Mouse (Mus musculus) heart, embryonic 14.5 days (tissue): ENCODE measurements at regions not wholly inside any gene's neighbourhood (a gene's known extent, or its start where the extent isn't known, plus 50 kb on each side); places are given as distances from the start of the nearest gene placed in this dataset.

Source experiments
- ATAC-seq: fragments of 200-750 bp; cut with Nextera tagmentation; 2 replicates; pipeline ENCODE4 v1.8.0; 2017; ENCODE audit warnings: low read depth, moderate TSS enrichment; ENCODE audit not compliant: insufficient number of reproducible peaks, insufficient read depth, low FRiP score
- H3K27ac ChIP-seq, 2 experiments: fragments of 200-500 bp in 1 of 2; fragments of 300-500 bp in 1 of 2; sonication (generic) in 1 of 2; replicated peaks in 1 of 2; 2 replicates each; pipeline ENCODE4 v1.5.1; 2012 to 2014; ENCODE audit warnings: low read depth in 2 of 2, low read length in 2 of 2, control low read depth in 1 of 2, mild to moderate bottlenecking in 1 of 2, mixed read lengths in 1 of 2; ENCODE audit not compliant: control insufficient read depth in 1 of 2, insufficient read depth in 1 of 2
- H3K27me3 ChIP-seq: fragments of 300-500 bp; sonication (generic); 2 replicates; pipeline ENCODE4 v1.6.1; 2014; ENCODE audit warnings: mild to moderate bottlenecking, low read length, control low read depth; ENCODE audit not compliant: control insufficient read depth, insufficient read depth
- H3K36me3 ChIP-seq: fragments of 300-500 bp; sonication (generic); 2 replicates; pipeline ENCODE4 v1.6.1; 2014; ENCODE audit warnings: mild to moderate bottlenecking, control low read depth, low read length, mixed read lengths; ENCODE audit not compliant: control insufficient read depth, insufficient read depth
- H3K4me1 ChIP-seq, 2 experiments: fragments of 200-500 bp in 1 of 2; fragments of 300-500 bp in 1 of 2; sonication (generic) in 1 of 2; 2 replicates each; pipeline ENCODE4 v1.6.1; 2012 to 2014; ENCODE audit warnings: low read length in 2 of 2, control low read depth in 1 of 2, mixed read lengths in 1 of 2; ENCODE audit not compliant: control insufficient read depth in 2 of 2, insufficient read depth in 2 of 2
- H3K4me2 ChIP-seq: fragments of 300-500 bp; sonication (generic); 2 replicates; pipeline ENCODE4 v1.6.1; 2014; ENCODE audit warnings: mild to moderate bottlenecking, low read length
- H3K4me3 ChIP-seq, 2 experiments: fragments of 200-500 bp in 1 of 2; fragments of 300-500 bp in 1 of 2; sonication (generic) in 1 of 2; 2 replicates each; pipeline ENCODE4 v1.5.1; 2012 to 2014; ENCODE audit warnings: low read length in 2 of 2, mild to moderate bottlenecking in 2 of 2, control low read depth in 1 of 2, low read depth in 1 of 2, moderate library complexity in 1 of 2; ENCODE audit not compliant: control insufficient read depth in 1 of 2, insufficient read depth in 1 of 2
- H3K9ac ChIP-seq: fragments of 300-500 bp; sonication (generic); 2 replicates; pipeline ENCODE4 v1.6.1; 2014; ENCODE audit warnings: mild to moderate bottlenecking, low read length
- H3K9me3 ChIP-seq: fragments of 300-500 bp; sonication (generic); 2 replicates; pipeline ENCODE4 v1.6.1; 2016; ENCODE audit warnings: low read length, control low read depth; ENCODE audit not compliant: control insufficient read depth
- WGBS: fragments of 180-500 bp; shearing (Covaris S2); extraction: QIAGEN DNeasy Blood & Tissue Kit; methylation state at CpG from one replicate; pipeline ENCODE4 v1.1.7; 2014; 5-methylcytosine and 5-hydroxymethylcytosine counted together

DNA sequence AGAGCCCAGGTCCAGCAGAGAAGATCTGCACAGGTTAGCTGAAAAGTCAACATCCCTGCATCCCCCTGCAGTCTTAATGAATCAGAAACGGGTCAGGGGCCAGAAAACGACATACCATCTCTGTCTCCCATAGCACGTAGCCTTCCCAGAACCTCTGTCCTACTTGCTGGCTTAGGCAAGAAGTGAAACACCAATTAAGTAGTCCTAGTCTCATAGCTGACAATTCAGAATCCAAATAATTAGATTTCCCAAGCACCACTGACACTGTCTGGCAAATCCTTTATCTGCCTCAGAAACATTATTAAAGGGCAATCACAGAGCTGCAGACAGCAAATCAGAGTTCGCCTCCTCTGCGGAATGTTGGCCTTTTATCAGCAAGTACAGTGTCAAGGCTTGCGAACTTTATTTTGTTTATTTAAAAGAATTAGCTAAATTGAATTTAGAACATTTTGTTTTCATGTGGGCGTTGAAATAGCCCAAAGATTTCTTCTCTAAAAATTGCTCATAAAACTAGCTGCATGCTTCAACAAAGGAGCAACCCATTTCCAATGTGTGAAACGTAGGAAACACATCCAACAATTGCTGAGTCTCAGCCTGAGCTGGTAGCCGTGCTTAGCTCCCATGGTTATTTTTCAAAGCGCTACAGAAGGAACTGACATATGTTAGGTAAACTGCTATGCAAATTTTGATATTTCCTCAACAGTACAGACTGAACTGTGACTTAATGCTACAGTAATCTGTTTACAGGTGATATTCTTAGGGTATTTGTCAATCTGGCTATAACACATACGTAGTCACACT is 411.2 kb downstream of the Ipo11 start:
- no peaks in the 10 kb centered on the region for H3K27me3 ChIP-seq
- no peak overlapping the region for H3K27ac ChIP-seq
- H3K9ac ChIP-seq, result no peak overlapping the region
- H3K9me3 ChIP-seq, result no peaks in the 10 kb centered on the region
- no peaks in the 10 kb centered on the region for H3K4me1 ChIP-seq
- H3K36me3 ChIP-seq, result no peaks in the 10 kb centered on the region
- no peak overlapping the region for H3K4me3 ChIP-seq
- no peak overlapping the region for H3K4me2 ChIP-seq
- 65% methylated on average over 11 of the region's 11 CpGs for WGBS
- no peak for ATAC-seq

DNA sequence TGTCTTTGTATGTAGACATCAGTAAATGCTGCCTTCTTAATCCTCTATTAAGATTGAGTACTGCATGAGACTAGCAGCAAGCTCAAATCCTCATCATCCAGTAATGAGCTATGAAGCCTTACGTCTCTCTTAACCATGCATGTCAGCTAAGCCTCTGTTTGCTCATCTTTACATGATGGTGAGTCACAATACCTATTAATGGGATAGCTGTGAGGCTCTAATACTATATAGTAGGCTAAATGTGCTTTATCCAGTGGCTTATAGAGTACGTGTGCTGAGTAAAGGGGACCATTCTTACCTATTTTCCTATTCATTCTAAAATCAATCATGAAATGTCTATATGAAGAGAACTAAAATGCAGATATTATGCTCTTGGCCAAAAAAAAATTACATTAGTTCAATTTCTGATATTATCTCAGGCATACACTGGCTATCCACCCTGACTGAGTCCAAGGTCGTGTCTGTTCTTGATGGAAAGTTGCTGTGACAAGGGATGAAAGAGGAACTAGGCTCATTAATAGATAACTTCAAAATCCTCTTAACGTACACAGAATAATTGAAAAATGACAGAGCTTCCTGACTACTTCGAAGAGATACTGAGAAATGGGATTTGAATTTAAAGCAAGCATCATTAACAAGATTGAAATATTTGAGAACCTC is 422.1 kb downstream of the Ipo11 start:
- H3K4me1 ChIP-seq, result no peaks in the 10 kb centered on the region

DNA sequence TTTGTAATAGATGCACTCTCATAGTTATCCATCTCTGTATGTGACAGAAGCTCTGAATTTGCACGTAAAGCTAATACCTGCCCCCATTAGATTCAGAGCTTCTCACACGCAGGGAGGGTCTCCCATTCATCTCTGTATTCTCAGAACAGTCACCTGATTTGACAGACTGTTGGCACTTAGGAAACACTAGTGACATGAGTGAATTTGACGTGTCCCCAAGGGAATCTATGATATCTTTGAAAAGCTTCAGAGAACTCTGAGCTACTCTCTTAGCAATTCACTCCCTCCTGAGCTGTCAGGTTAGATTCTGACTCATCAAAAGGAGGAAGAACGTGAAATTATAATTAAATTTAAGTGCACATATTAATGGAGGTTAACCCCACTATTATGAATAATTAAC is 423.1 kb downstream of the Ipo11 start:
- H3K4me1 ChIP-seq, result no peaks in the 10 kb centered on the region
- 62% methylated on average over 4 of the region's 4 CpGs for WGBS
- no peaks in the 10 kb centered on the region for H3K36me3 ChIP-seq

More for the DNA sequence above, 422.1 kb downstream of the Ipo11 start:
- H3K9me3 ChIP-seq, result no peaks in the 10 kb centered on the region
- no peak overlapping the region for H3K27ac ChIP-seq
- no peak overlapping the region for H3K9ac ChIP-seq
- 67% methylated on average over 5 of the region's 5 CpGs for WGBS
- H3K4me2 ChIP-seq, result no peak overlapping the region
- no peak for ATAC-seq
- no peaks in the 10 kb centered on the region for H3K36me3 ChIP-seq
- H3K4me3 ChIP-seq, result no peak overlapping the region
- no peaks in the 10 kb centered on the region for H3K27me3 ChIP-seq

DNA sequence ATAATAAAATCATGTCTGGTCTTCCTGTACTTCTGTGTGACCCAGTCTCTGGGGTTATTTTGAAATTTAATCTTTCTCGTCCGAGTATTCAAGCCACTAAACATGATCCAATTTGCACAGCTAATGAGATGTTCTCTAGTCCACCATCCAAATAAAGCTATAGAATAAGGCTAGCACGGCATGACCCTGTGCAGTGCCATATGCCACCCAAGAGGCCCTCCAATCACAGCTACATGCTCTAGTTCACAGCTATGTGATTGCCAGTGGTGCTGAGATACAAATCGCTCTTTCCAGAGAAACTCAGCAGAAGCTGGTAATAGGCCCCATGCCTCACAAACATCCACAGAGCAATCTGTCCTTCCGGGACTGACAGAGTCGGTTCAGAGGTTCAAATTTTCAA is 426.3 kb downstream of the Ipo11 start:
- H3K9me3 ChIP-seq, result no peaks in the 10 kb centered on the region
- no peak overlapping the region for H3K4me3 ChIP-seq
- H3K4me1 ChIP-seq, result no peaks in the 10 kb centered on the region
- H3K27me3 ChIP-seq, result no peaks in the 10 kb centered on the region
- no peaks in the 10 kb centered on the region for H3K36me3 ChIP-seq
- no peak overlapping the region for H3K27ac ChIP-seq
- ATAC-seq, result no peak
- WGBS, result 84% methylated on average over 6 of the region's 6 CpGs
- no peak overlapping the region for H3K9ac ChIP-seq
- no peak overlapping the region for H3K4me2 ChIP-seq

More for the DNA sequence above, 423.1 kb downstream of the Ipo11 start:
- H3K9ac ChIP-seq, result no peak overlapping the region
- ATAC-seq, result no peak
- H3K9me3 ChIP-seq, result no peaks in the 10 kb centered on the region
- no peak overlapping the region for H3K27ac ChIP-seq
- H3K4me3 ChIP-seq, result no peak overlapping the region
- no peak overlapping the region for H3K4me2 ChIP-seq
- H3K27me3 ChIP-seq, result no peaks in the 10 kb centered on the region

DNA sequence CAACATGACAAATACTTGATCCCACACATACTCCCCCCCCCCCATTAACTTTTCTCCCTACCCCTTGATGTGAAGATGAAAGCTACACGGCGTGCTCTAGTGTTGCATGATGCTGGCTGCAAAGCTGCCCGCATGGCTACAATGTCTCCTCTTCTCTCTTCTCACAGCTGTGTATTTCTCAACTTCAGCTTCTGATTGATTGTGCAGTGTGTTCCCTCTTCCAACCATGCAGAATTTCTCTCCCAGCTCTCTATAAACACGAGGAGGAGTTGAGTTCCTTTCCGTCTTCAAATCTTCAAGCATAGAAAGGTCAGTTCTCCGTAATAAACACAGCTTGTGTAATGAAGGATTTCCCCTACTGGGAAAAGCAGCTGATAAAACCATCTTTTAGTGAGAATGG is 435.5 kb downstream of the Ipo11 start:
- Histone ChIP-seq H3K27me3 (no peaks in the 10 kb centered on the region), H3K27ac (no peak overlapping the region), H3K4me1 (no peaks in the 10 kb centered on the region), H3K36me3 (no peaks in the 10 kb centered on the region), H3K9ac (no peak overlapping the region), H3K4me3 (no peak overlapping the region), H3K9me3 (no peaks in the 10 kb centered on the region), H3K4me2 (no peak overlapping the region)
- 79% methylated on average over 6 of the region's 6 CpGs for WGBS
- no peak for ATAC-seq

DNA sequence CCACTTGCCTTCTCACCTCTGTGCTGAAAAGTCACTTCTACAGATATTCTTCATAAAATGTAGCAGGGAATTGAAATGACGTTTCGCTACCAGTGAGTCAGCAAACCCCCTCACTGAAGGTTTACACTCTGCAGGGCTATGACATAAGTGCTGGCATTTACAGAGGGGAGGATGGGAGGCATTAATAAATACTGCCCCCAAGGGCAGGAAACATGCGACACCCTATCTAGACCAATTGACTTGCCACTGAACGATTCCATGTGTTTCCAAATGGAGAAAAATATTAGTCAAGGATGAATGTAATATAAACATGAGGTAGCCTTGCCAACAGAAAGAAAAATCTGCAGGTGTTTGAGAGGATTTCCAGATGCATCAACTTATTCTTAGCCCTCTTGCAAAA is 465.5 kb downstream of the Ipo11 start:
- Histone ChIP-seq H3K27ac (no peak overlapping the region), H3K27me3 (no peaks in the 10 kb centered on the region), H3K9me3 (no peaks in the 10 kb centered on the region), H3K4me1 (no peaks in the 10 kb centered on the region), H3K9ac (no peak overlapping the region), H3K36me3 (no peaks in the 10 kb centered on the region), H3K4me3 (no peak overlapping the region), H3K4me2 (no peak overlapping the region)
- 67% methylated on average over 4 of the region's 4 CpGs for WGBS
- no peak for ATAC-seq

DNA sequence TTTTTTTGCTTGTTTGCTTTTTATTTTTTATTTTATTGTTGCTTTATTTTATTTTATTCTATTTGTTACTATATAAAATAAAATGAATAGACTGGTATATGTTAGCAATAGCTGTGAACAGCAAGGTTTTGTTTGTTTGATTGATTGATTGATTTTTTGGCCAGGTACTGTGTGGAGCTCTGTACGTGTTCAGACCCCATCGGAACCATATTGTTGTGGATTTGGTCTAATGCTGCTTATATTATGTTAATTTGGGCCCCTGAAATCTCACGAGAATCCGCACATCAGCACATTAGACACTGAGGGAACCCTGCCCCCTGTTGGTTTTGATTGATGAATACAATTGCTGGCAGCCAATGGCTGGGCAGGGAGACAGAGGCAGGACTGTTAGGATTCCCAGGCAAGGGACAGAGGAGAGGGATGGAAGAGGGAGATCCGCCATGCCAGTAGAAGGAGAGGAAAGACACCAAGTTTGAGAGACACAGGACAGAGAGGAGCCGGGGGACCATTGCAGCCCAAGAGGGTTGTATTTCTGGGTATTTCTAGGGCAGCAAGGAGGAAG is 482.3 kb downstream of the Ipo11 start:
- Histone ChIP-seq H3K4me3 (no peak overlapping the region), H3K9me3 (no peaks in the 10 kb centered on the region), H3K27ac (no peak overlapping the region), H3K4me2 (no peak overlapping the region), H3K36me3 (no peaks in the 10 kb centered on the region), H3K27me3 (no peaks in the 10 kb centered on the region), H3K9ac (no peak overlapping the region), H3K4me1 (no peaks in the 10 kb centered on the region)
- no peak for ATAC-seq
- 85% methylated on average over 6 of the region's 6 CpGs for WGBS
